Mouse (Mus musculus) heart, embryonic 14.5 days (tissue): ENCODE data around the gene Gatad2b. TPM values are rescaled to one million over a fixed set of nuclear protein-coding genes. Genes with fewer than 3 reads are reported as not detected.

ENCODE experiments used
- ATAC-seq: fragments of 200-750 bp; cut with Nextera tagmentation; 2 replicates; pipeline ENCODE4 v1.8.0; 2017; ENCODE audit warnings: low read depth, moderate TSS enrichment; ENCODE audit not compliant: insufficient number of reproducible peaks, insufficient read depth, low FRiP score
- H3K27ac ChIP-seq, 2 experiments: fragments of 200-500 bp in 1 of 2; fragments of 300-500 bp in 1 of 2; sonication (generic) in 1 of 2; replicated peaks in 1 of 2; 2 replicates each; pipeline ENCODE4 v1.5.1; 2012 to 2014; ENCODE audit warnings: low read depth in 2 of 2, low read length in 2 of 2, control low read depth in 1 of 2, mild to moderate bottlenecking in 1 of 2, mixed read lengths in 1 of 2; ENCODE audit not compliant: control insufficient read depth in 1 of 2, insufficient read depth in 1 of 2
- H3K27me3 ChIP-seq: fragments of 300-500 bp; sonication (generic); 2 replicates; pipeline ENCODE4 v1.6.1; 2014; ENCODE audit warnings: mild to moderate bottlenecking, low read length, control low read depth; ENCODE audit not compliant: control insufficient read depth, insufficient read depth
- H3K36me3 ChIP-seq: fragments of 300-500 bp; sonication (generic); 2 replicates; pipeline ENCODE4 v1.6.1; 2014; ENCODE audit warnings: mild to moderate bottlenecking, control low read depth, low read length, mixed read lengths; ENCODE audit not compliant: control insufficient read depth, insufficient read depth
- H3K4me1 ChIP-seq, 2 experiments: fragments of 200-500 bp in 1 of 2; fragments of 300-500 bp in 1 of 2; sonication (generic) in 1 of 2; 2 replicates each; pipeline ENCODE4 v1.6.1; 2012 to 2014; ENCODE audit warnings: low read length in 2 of 2, control low read depth in 1 of 2, mixed read lengths in 1 of 2; ENCODE audit not compliant: control insufficient read depth in 2 of 2, insufficient read depth in 2 of 2
- H3K4me2 ChIP-seq: fragments of 300-500 bp; sonication (generic); 2 replicates; pipeline ENCODE4 v1.6.1; 2014; ENCODE audit warnings: mild to moderate bottlenecking, low read length
- H3K4me3 ChIP-seq, 2 experiments: fragments of 200-500 bp in 1 of 2; fragments of 300-500 bp in 1 of 2; sonication (generic) in 1 of 2; 2 replicates each; pipeline ENCODE4 v1.5.1; 2012 to 2014; ENCODE audit warnings: low read length in 2 of 2, mild to moderate bottlenecking in 2 of 2, control low read depth in 1 of 2, low read depth in 1 of 2, moderate library complexity in 1 of 2; ENCODE audit not compliant: control insufficient read depth in 1 of 2, insufficient read depth in 1 of 2
- H3K9ac ChIP-seq: fragments of 300-500 bp; sonication (generic); 2 replicates; pipeline ENCODE4 v1.6.1; 2014; ENCODE audit warnings: mild to moderate bottlenecking, low read length
- H3K9me3 ChIP-seq: fragments of 300-500 bp; sonication (generic); 2 replicates; pipeline ENCODE4 v1.6.1; 2016; ENCODE audit warnings: low read length, control low read depth; ENCODE audit not compliant: control insufficient read depth
- WGBS: fragments of 180-500 bp; shearing (Covaris S2); extraction: QIAGEN DNeasy Blood & Tissue Kit; methylation state at CpG from one replicate; pipeline ENCODE4 v1.1.7; 2014; 5-methylcytosine and 5-hydroxymethylcytosine counted together
- polyA plus RNA-seq: library from polyadenylated mRNA; unstranded; fragments of >200 nt; fragmentation: Nextera tagmentation; extraction: Ambion mirVana; gene quantifications from 2 replicates; pipeline ENCODE4 v1.2.1, GENCODE M21; 2014

Gatad2b gene
- polyA plus RNA-seq, 1 experiment from 2014 or later: 9.4 TPM

DNA sequence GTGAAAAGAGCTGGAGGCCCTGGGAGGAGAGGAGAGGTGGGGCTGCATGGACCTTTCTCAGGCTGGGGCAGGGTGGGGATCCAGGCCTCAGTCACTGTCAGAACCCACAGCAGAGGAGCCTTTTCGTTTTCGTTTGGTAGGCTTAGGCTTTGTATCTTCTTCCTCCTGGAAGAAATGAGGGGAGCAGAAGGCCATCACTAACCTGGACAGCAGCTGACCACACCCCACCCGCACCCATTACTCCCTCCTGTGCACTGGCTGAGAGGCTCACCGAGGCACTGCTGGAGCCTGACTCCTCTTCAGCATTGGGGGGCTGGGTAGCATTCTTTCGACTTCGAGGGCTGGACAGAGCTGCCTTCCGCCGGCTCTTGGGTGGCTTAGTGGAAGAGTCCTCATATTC, 99.0 kb downstream of the Gatad2b start:
- no peaks in the 10 kb centered on the region for H3K27me3 ChIP-seq
- H3K4me2 ChIP-seq: no peak overlapping the region
- WGBS: 83% methylated on average over 8 of the region's 8 CpGs
- peaks cover 14 to 27% of the 10 kb centered on the region in 2 experiments for H3K4me1 ChIP-seq
- H3K36me3 ChIP-seq: peaks cover 56% of the 10 kb centered on the region
- H3K27ac ChIP-seq: no peak overlapping the region
- H3K9ac ChIP-seq: no peak overlapping the region
- no peak overlapping the region for H3K4me3 ChIP-seq
- H3K9me3 ChIP-seq: no peaks in the 10 kb centered on the region
- ATAC-seq: no peak

DNA sequence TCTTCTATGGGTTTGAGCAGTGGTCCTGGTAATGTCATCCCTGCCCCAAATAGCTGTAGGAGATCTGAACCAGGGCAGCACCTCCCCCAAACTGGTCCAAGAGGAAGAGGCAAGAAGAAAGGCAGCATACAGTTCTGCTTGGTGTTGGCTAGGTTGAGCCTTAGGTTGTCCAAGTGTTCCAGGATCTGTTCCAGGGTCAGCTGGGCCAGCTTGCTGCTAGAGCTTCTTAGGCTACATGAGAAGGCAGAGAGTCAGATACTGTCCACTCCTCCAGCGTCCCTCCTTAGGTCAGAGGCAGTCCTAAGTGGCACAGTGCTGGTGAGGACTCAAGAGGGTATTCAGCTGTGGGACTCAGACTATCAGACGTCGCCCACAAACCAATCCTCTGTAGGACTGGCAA, 99.7 kb downstream of the Gatad2b start:
- no peak overlapping the region for H3K4me3 ChIP-seq
- WGBS: 90% methylated on average over 3 of the region's 3 CpGs
- peaks cover 9 to 21% of the 10 kb centered on the region in 2 experiments for H3K4me1 ChIP-seq
- H3K36me3 ChIP-seq: peaks cover 64% of the 10 kb centered on the region
- H3K9ac ChIP-seq: no peak overlapping the region
- H3K9me3 ChIP-seq: no peaks in the 10 kb centered on the region
- no peak overlapping the region for H3K4me2 ChIP-seq
- ATAC-seq: no peak
- no peak overlapping the region for H3K27ac ChIP-seq
- H3K27me3 ChIP-seq: no peaks in the 10 kb centered on the region

DNA sequence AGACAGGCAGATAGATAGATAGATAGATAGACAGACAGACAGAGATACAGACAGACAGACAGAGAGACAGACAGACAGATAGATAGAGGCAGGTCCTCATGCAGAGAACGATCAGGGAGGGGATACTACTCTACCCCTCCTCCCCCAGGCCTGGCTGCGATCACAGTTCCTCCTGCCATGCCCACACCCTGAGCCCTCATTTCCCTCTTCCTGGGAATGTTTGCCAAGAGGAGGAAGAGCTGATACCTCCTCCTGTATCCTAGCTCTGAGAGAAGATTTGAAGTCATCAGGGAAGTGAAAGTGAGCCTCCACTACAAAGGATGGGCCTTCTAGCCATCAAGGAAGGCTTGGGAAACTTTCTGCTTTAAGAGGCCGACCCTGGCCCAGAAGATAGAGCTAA, 102.7 kb downstream of the Gatad2b start:
- H3K9me3 ChIP-seq: no peaks in the 10 kb centered on the region
- no peak overlapping the region for H3K4me2 ChIP-seq
- H3K4me3 ChIP-seq: no peak overlapping the region
- no peaks in the 10 kb centered on the region for H3K4me1 ChIP-seq
- peaks cover 91% of the 10 kb centered on the region for H3K36me3 ChIP-seq
- no peak overlapping the region for H3K9ac ChIP-seq
- no peak for ATAC-seq
- H3K27me3 ChIP-seq: no peaks in the 10 kb centered on the region
- H3K27ac ChIP-seq: no peak overlapping the region
- WGBS: 61% methylated on average over 3 of the region's 3 CpGs

DNA sequence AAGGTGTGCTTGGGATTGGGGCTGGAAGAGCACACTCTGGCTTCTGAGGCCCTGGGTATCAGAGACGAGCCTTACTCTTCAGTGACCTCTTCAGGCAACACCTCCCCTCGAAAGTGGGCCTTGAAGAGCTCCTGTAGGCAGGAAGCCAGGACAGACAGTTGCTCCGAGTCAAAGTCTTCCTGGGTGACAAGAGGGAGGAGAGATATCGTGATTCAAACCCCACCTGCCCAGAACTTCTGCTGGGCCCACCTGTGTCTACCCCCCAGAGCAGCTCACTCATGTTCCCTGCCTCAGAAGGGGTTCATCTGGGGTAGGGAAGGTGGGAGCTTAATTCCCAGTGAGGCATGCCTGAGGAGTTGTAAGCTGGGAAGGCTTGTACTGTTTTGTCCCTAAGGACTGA, 108.0 kb downstream of the Gatad2b start:
- ATAC-seq: no peak
- WGBS: 61% methylated on average over 4 of the region's 4 CpGs

DNA sequence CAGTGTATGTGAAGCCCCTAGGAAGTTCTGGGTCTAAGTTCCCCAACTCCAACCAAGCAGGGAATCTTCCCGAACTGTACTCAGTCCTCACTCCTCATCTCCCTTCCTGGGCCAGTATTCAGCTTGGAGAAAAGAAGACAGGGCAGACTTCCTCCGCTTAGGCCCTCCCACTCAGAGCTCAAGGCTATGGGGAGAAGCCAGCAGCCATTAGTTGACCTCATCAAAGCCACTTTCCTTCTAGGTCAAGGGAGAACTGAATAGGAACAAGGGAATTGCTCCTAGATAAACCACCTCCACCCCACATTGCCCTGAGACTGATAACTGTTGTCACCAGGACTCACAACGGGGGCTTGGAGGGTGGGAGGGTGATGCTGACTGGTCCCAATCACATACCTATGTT, 111.1 kb downstream of the Gatad2b start:
- Histone ChIP-seq H3K27ac (no peak overlapping the region), H3K9ac (no peak overlapping the region), H3K36me3 (peaks cover 100% of the 10 kb centered on the region), H3K9me3 (no peaks in the 10 kb centered on the region), H3K4me1 (no peaks in the 10 kb centered on the region), H3K27me3 (no peaks in the 10 kb centered on the region), H3K4me2 (no peak overlapping the region), H3K4me3 (no peak overlapping the region)
- no peak for ATAC-seq
- WGBS: 86% methylated on average over 3 of the region's 3 CpGs

More for the DNA sequence above, 108.0 kb downstream of the Gatad2b start:
- no peaks in the 10 kb centered on the region for H3K27me3 ChIP-seq
- H3K9ac ChIP-seq: no peak overlapping the region
- no peak overlapping the region for H3K4me2 ChIP-seq
- H3K9me3 ChIP-seq: no peaks in the 10 kb centered on the region
- H3K27ac ChIP-seq: no peak overlapping the region
- no peak overlapping the region for H3K4me3 ChIP-seq
- H3K4me1 ChIP-seq: no peaks in the 10 kb centered on the region
- peaks cover 98% of the 10 kb centered on the region for H3K36me3 ChIP-seq

DNA sequence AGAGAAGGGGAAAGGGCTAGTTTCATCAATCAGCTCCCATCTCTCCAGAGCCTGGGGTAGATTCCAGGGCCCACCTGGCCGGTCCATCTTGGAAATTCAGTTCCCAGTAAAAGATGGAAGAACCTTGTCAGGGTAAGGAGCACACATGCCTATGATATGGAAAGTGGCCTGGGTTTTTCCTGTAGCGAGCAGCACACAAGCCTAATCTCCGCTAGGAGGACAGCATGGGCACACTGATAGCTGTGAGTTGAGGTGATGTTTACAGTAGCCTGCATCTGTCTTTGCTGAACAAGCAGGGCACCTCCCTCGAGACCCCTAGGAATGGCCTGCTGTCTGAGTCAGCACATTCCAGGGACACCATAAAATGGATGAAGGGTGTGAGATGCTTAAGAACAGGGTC, 111.6 kb downstream of the Gatad2b start:
- H3K4me1 ChIP-seq: no peaks in the 10 kb centered on the region
- no peaks in the 10 kb centered on the region for H3K9me3 ChIP-seq
- no peak overlapping the region for H3K27ac ChIP-seq
- H3K9ac ChIP-seq: no peak overlapping the region
- H3K4me2 ChIP-seq: no peak overlapping the region
- no peaks in the 10 kb centered on the region for H3K27me3 ChIP-seq
- peaks cover 100% of the 10 kb centered on the region for H3K36me3 ChIP-seq
- 72% methylated on average over 4 of the region's 4 CpGs for WGBS
- no peak for ATAC-seq
- no peak overlapping the region for H3K4me3 ChIP-seq

DNA sequence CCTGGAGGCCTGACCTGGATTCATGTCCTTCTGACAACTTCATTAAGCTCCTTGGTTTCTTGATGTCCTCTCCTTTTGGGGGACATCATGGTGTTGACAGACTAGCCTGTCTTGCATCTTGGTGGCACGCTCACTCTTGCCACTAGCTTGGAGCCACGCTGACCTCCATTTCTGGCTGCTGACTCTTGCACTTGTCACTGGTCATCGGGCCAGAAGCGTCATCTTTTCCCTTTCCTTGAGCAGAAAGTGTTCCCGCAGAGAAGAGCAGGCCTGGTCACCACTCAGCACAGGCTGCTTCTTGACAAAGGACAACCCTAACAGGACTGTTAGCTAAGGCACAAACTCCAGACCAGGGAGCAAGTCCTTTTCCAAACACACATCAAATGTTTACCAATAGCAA, 113.4 kb downstream of the Gatad2b start:
- 89% methylated on average over 5 of the region's 5 CpGs for WGBS
- Histone ChIP-seq H3K4me1 (no peaks in the 10 kb centered on the region), H3K36me3 (peaks cover 100% of the 10 kb centered on the region), H3K27me3 (no peaks in the 10 kb centered on the region), H3K9ac (no peak overlapping the region), H3K27ac (no peak overlapping the region), H3K4me2 (no peak overlapping the region), H3K4me3 (no peak overlapping the region), H3K9me3 (no peaks in the 10 kb centered on the region)
- no peak for ATAC-seq

DNA sequence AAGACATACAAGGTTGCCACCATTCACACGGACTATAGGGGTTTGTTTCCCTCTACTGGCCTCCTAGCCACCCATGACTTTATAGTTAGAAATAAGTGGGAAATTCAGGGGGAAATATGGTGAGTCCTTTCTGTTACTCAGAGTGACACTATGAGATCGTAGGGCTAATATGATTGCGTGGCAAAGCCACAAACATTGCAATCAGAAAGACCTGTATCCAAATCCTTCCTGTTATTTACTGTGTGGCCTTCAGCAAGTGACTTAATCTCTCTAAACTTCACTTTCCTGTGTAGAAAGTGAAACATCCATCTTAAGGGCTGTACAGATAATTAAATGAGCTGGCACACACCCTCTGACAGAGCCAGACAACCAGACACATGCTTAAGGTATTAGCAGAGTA, 115.7 kb downstream of the Gatad2b start:
- ATAC-seq: no peak
- no peak overlapping the region for H3K4me2 ChIP-seq
- peaks cover 96% of the 10 kb centered on the region for H3K36me3 ChIP-seq
- H3K9me3 ChIP-seq: no peaks in the 10 kb centered on the region
- no peak overlapping the region for H3K4me3 ChIP-seq
- no peaks in the 10 kb centered on the region for H3K4me1 ChIP-seq
- H3K9ac ChIP-seq: no peak overlapping the region
- H3K27me3 ChIP-seq: no peaks in the 10 kb centered on the region
- H3K27ac ChIP-seq: no peak overlapping the region
- 91% methylated on average over 3 of the region's 3 CpGs for WGBS
